Mouse (Mus musculus) frontal cortex, adult (tissue): Measurements from ENCODE around the gene Dync1i2.

ENCODE experiments used
- ATAC-seq: cut with Nextera tagmentation; 2 replicates; pipeline ENCODE4 v1.9.2; 2017; ENCODE audit warnings: mild to moderate bottlenecking, moderate library complexity, mixed read lengths; ENCODE audit not compliant: low TSS enrichment

Dync1i2 gene

DNA sequence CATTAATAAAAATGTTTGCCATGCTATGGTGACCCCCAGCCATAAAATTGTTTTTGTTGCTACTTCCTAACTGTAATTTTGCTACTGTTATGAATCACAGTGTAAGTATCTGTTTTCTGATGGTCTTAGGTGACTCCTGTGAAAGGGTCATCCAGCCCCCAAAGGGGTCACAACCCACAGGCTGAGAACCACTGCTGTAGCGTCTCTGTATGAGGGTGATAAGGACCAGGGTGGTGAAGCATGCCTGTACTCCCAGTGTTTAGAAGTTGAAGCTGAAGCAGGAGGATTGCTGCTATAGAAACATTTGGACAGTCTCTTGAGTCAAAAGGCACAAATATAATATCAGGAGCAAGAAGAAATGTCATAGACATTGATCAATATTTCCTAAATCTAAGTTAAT is 57.8 kb downstream of the Dync1i2 start:
- ATAC-seq: no peak

DNA sequence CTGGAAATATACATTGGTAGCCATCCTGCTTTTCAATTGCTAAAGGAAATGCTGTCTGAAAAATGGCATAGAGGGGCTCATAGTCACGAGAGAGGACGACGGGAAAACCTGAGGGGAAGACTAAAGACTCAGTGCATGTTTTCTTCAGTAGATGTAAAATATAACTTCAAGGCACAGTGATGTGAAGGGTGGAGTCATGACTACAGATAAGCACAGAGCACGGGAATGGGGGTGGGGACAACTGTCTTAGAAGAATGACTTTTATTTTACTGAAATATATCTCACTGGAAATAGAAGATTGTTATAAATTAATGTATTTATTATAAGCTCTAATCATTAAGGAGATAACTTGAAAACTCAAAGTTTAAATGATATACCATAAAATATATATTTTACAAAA is 58.6 kb downstream of the Dync1i2 start:
- ATAC-seq: no peak

DNA sequence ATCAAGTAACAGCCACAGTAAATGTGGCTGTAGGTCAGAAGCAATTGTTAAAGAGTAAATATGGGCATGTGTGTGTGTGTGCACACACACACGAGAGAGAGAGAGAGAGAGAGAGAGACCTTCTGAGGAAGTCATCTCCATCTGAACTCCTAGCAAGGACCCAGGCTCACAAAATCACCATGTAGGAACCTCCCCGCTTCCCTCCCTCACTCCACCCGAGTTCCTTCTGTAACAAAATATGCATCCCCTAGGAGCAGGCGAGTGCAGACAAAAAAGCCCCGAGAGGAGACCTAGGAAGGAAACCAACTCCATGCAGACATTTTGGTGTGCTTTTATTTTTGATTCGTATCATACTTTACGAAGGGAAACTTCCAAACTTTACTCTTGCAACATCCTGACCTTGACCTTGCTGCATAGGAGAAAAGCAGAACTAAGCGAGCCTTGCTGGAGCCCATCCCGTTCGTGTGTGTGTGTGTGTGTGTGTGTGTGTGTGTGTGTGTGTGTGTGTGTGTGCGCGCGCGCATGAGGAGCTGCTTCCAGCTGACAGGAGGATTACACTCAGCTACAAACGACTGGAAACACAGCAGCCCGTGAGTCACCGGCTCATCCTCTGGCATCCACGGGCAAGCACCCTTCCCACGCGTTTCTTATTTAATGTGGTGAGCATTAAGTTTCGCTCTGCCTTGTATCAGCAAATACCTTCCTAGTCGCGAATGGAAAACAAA is 62.6 kb downstream of the Dync1i2 start:
- peak; percentile 75 for ATAC-seq

DNA sequence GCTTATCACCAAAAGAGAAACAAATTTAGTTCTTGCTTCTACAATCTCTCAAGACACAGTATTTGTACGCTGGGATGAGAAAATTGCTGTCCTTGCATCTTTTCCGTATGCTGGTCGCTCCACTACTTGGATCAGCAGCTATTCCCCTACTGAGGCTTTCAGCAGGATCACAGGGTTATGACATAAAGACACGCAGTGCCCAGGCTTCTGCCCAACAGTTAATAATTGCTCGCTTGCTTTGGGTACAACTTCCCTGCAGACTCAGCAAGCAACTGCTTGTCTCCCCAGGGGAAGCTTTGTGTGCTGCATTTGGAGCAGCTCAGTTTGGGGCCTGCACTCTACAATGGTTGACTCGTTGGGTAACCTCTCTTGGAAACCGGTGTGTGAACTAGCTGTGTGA is 64.2 kb downstream of the Dync1i2 start:
- no peak for ATAC-seq

DNA sequence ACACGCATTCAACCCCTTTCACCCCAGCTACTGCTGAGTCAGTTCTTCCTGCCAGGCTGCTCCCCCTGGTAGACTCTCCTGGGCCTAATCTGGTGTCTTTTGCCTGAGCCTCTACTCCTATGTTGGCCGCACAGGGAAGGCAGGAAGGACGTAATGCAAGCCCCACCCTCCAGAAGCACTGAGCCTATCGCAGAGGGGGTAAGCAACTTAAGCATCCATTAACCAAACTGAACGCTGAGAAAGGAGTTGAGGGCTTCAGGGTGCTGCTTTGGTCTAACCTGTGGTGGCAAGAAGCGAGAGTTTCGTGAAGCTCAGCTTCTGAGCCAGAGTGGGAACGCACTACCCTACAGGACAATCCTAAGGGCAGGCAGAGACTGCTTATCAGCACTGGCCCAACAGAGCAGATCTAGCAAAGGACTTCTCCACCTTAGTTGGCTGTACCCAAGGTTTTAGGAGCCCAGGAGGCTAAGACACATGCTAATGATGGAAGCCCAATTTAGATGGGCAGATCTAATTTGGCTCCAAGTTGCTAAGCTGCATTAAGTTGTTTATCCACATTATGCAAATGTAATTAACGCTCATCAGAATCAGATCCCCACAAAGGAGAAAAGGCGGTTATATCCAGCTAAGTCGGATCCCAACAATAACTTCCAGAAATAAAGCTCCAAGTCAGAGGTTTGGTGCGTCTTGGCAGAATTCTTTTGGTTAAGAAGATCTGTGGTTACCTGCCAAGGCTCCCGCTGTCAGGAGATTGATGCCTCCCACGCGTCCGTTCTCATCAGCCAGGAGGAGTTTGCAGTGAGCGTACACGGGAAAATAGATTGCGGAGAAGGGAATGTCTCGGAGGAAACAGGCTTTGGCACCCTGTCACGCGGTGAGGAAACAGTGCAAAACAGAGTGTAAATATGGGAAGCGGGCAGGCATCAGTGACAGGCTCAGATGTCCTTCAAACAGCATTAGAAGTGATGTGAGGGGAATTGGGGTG is 67.6 kb downstream of the Dync1i2 start:
- peak; percentile 42 for ATAC-seq

DNA sequence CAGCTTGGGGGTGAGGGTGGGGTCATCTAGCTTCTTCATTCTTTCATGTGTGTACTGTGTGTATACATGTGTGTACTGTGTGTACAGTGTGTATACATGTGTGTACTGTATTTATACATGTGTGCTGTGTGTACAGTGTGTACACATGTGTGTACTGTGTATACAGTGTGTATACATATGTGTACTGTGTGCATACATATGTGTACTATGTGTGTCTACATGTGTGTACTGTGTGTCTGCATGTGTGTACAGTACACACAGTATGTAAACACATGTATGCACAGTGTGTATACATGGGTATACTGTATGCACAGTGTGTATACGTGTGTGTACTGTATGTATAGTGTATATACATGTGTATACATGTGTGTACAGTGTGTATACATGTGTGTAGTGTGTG is 70.5 kb downstream of the Dync1i2 start:
- ATAC-seq: no peak

DNA sequence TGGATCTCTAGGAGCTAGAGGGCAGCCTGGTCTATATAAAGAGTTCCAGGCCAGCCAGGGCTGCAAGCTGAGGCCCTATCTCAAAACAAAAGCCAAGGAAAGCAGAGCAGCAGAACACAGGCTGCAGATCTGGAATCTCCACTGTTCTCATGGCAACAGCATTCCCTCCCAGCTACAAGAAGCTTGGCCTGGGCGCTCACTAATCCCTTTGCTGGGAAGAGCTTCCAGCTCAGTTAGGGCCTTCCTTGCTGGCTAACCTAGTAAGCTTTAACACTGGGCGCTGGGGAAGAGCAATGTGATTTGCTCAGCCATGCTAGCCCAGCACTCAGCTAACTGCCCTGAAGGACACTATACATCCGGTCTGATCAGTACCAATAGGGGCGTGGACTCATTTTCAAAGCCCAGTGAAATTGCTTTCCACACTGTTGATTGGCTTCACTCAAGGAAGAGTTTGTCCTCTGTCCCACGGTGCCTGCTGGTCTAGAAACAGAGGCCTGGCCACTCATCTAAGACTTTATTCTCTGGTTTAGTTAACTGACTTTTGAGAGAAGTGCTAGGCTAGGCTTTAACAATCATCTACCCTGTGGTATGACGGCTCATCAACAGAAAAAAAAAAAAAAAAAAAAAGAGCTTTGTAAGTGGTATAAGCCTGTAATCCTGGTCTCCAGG is 78.7 kb downstream of the Dync1i2 start:
- peak; percentile 84 for ATAC-seq

DNA sequence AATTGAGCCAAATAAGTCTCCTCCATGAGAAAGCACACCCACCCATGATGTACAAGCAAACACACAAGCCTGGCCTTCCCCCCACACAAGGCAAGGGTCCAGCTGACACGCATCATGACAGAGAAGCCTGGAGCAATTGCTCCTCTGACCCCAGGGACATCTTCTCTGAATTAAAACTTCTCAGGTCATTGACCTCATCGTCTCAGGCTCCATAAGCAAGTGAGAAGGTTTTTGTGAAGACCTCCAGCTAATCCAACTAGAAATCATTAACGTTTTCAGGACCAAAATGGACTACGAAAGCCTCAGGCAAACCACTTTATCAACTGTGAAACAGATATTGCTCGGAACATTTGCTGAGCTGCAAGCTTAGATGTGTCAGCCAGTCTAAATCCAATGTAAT is 80.1 kb downstream of the Dync1i2 start:
- ATAC-seq: no peak; the same call in 1 of the 2 replicates

DNA sequence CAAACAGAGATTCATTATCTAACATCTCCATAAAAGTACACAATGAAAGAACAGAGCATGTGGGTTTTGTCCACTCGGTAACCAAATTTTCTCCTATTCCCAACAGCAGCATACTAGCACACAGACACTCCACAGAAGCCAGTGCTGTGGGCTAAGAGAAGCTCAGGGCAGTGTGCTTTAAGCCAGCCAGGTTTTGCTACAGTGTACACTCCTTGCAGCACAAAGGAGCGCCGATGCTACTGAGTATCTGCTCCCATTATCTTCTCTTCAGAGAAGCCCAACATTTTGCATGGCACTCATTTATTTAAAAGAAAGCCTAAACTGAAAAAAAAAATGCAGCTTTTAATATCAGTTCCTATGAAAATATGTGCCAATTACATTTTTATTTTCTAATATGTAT is 82.5 kb downstream of the Dync1i2 start:
- ATAC-seq: no peak

DNA sequence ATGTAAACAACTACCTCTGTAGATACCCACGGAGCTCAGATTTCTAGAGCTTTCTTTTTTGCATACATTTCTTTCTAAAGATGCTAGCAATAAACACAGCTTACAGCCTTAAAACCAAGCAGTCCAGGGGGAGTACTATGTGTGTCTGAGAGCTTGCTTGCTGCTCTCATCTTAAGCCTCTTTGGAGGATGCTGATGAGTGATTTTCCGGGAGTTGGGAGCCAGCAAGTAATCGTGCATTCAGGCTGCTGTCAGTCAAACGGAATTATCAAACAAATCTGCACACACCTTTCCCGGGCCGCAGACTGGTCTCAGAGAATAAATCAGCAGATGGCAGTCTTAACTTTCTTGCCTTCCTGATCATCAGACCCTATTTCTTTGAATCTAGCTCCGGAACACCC is 83.0 kb downstream of the Dync1i2 start:
- ATAC-seq: 0 out of 2 replicates have a peak, but pooled peaks have one; percentile 21

DNA sequence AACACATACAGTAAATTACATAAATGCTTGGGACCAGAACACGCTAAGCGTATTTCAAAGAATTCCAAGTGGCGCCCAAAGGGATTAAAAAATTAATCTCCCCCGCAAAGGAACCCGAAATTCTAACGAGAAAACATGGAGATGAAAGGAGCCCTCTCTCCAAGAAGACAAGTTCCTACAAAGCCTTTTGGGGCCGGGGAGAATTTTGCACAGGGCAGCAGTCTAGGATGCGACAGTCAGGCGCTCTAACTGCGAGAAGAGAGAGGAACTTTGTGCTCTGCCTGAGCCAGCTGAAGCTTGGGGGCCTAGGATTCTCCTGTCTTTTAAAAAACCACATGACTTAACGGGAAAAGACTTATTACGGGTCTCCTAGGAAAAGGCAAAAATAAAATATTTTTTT is 84.3 kb downstream of the Dync1i2 start:
- ATAC-seq: no peak

DNA sequence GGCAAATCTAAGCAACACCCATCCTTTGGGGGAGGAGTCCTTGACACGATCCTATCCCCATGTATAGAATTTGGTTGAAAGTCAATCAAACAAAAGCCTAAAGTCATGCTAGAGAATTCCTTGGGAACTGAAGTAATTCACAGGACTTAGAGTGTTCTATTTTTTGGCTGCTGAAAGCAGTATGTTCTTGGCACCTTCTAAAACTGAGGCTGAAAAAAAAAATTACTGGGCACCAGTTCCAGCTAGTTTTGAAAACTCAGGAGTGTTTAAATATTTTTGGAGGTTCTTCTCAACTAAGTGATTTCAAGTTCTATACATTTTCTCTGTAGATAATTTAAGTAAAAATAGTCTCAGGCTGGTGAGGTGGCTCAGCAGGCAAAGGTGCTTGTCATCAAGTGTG is 86.0 kb downstream of the Dync1i2 start:
- ATAC-seq: peak; percentile 79

DNA sequence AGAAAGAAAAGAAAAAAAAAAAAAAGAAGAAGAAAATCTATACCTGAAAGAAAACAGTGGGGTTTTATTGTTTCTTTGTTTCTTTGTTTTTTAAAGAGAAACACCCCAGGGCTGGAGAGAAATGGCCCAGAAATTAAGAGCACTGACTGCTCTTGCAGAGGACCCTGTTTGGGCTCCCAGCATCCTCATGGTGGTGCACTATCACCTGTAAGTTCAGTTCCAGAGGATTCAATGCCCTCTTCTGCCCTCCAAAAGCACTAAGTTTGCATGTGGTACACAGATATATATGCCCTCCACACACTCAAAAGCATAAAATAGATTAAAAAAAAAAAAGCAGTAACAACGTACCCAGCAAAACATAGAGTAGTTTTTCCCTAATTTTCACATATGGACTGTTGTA is 87.2 kb downstream of the Dync1i2 start:
- no peak for ATAC-seq

DNA sequence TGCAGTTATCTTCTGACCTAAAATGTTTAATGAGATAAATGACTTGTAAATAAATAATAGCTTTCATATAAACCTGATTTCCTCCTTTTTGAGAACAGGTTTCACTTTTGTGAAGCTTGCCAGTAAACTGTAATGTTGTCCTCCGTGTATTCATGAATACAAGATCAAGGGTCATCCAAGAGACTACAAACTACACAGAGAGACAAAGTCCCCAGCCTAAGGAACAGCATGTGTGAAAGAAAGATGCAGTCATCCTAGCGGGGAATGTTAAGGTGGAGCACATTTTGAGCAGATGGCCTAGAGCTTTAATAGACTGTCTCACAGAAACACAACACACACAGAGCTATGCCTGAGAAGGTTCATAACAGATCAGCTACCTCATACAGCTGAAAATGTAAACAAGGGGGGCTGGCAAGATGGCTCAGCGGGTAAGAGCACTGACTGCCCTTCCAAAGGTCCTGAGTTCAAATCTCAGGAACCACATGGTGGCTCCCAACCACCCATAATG is 90.7 kb downstream of the Dync1i2 start:
- no peak for ATAC-seq

DNA sequence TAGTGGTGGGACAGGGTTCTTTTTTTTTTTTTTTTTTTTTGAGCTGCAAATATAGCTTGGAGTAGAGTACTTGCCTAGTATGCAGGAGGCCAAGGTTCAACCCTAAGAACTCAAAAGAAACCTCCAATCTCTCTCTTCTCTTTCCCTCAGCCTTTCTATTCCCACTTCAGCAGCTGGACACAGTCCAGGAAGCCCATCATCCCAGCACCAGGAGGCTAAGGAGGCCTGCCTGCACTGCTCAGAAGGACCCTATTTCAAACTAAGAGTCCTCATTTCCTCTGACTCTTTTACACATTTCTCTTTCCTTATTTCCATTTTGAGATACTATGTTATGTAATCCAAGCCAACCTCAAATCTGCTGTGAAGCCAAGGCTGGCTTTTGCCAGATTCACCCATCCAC is 91.7 kb downstream of the Dync1i2 start:
- ATAC-seq: peak; percentile 75

DNA sequence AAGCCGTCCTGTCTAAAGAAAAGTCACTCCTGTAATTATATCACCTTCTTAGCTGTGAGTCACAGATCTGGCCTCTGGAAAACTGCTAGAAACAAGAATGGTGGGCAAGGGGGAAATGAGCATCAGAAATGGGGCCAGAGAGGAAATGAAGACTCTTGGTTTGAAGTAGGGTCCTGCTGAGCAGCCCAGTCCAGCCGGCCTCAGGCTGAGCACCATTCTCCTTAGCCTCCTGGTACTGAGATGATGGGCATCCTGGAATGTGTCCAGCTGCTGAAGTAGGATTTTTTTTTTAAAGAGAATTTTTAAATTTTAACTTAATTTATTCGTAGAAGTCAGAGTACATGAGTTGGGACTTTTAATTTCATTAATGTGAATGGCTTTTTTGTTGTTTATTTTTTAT is 93.3 kb downstream of the Dync1i2 start:
- ATAC-seq: no peak

DNA sequence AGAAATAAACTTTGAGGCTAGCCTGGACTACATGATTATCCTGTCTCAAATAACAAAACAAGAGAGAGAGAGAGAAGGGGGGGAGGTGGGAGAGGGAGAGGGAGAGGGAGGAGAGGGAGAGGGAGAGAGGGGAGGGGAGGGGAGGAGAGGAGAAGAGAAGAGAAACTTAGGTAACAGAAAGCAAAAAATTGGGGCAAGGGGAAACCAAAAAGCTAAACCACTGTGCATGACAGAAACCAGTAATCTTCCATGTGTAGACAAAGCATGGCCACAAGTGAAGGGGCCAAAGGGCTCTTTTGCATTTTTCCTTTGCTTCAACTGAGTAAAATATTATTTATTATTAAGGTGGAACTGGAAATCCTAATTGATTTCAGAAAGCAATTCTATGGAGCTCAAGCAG is 94.9 kb downstream of the Dync1i2 start:
- no peak for ATAC-seq

DNA sequence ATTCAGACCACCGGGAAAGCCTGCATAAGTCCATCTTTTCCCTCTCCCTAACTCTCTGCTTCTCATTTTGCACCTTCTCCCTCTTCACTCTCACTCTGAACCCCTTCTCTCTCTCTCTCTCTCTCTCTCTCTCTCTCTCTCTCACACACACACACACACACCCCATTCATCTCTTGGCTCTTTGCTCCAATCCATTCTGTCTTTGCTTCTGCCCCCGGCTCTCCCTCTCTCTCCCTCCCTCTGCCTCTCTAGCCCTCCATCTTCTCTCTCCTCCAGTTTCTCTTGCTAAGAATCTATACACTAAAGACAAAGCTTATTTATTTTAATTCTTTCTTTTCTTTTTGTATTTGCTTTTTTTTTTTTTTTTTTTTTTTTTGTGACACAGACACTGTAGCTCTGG is 98.2 kb downstream of the Dync1i2 start:
- no peak for ATAC-seq

DNA sequence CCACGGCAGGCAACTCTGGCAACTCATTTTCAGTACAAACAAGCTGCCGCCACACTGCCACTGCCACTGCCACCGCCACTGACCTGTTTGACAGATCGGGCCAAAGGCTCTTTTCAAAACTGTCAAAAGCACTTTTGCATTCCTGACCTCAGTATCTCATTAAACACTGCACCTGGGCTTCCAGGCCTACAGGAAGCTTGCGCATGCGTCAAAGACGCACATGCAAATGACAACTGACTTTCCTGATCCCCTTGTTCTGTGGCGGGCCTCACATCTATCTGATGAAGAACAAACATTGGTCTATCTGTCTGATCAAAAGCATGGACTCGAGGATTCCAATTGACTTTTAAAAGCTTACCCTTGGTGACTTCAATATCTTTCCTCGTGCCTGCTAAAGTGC is 100.6 kb downstream of the Dync1i2 start:
- ATAC-seq: no peak
